Mouse (Mus musculus) G1E (cell line): ENCODE data around the gene Lias. TPM values are rescaled to one million over a fixed set of nuclear protein-coding genes. Genes with fewer than 3 reads are reported as not detected.
A peak's percentile ranks its signal among the peaks of the same experiment; 100 is the strongest.

Experiments
- ATAC-seq: 2 replicates; pipeline ENCODE4 v1.8.0; 2016; ENCODE audit warnings: mild to moderate bottlenecking; ENCODE audit not compliant: insufficient number of reproducible peaks, poor library complexity, low FRiP score, severe bottlenecking; ENCODE audit errors: extremely low read depth
- DNase-seq: peaks from one replicate; pipeline ENCODE4 v3.0.0; 2012; ENCODE audit warnings: low spot score
- H3K27me3 ChIP-seq: 2 replicates; pipeline ENCODE4 v1.6.1; 2012; ENCODE audit warnings: mild to moderate bottlenecking, low read length, inconsistent platforms; ENCODE audit not compliant: insufficient read depth
- H3K36me3 ChIP-seq: replicated peaks from 2 replicates; pipeline ENCODE3; 2012; ENCODE audit warnings: mild to moderate bottlenecking, inconsistent platforms
- H3K4me1 ChIP-seq: 2 replicates; pipeline ENCODE4 v1.6.1; 2012; ENCODE audit warnings: low read depth, low read length, inconsistent platforms, mixed read lengths; ENCODE audit not compliant: insufficient read depth
- H3K4me3 ChIP-seq: 2 replicates; pipeline ENCODE4 v1.5.1; 2012; ENCODE audit warnings: low read depth, mild to moderate bottlenecking, inconsistent platforms, low read length, moderate library complexity, mixed read lengths
- H3K9me3 ChIP-seq: replicated peaks from 2 replicates; pipeline ENCODE4 v1.6.1; 2012; ENCODE audit warnings: inconsistent platforms
- CTCF ChIP-seq: IDR thresholded peaks from 2 replicates; pipeline ENCODE4 v1.5.1; 2012; ENCODE audit warnings: low read depth, low read length, inconsistent platforms, mixed read lengths
- GATA1 ChIP-seq: IDR thresholded peaks from 2 replicates; pipeline ENCODE4 v1.6.1; 2012; ENCODE audit warnings: borderline replicate concordance, low read length, inconsistent platforms, mixed read lengths
- GATA2 ChIP-seq: IDR thresholded peaks from 2 replicates; pipeline ENCODE4 v1.6.1; 2012; ENCODE audit warnings: low read depth, low read length, inconsistent platforms, borderline replicate concordance
- POLR2AphosphoS5 ChIP-seq: IDR thresholded peaks from 2 replicates; pipeline ENCODE4 v1.6.1; 2012; ENCODE audit warnings: low read depth, low read length, inconsistent platforms; ENCODE audit not compliant: insufficient replicate concordance
- TAL1 ChIP-seq: conservative IDR thresholded peaks from 2 replicates; pipeline ENCODE4 v1.6.1; 2012; ENCODE audit warnings: low read depth, low read length, inconsistent platforms, mixed read lengths
- polyA plus RNA-seq: library from polyadenylated mRNA; stranded (reverse); fragments of >175 nt; gene quantifications from 2 replicates; pipeline ENCODE4 v1.2.3, GENCODE M21; 2012
- total RNA-seq, 2 experiments: library from RNA; stranded (forward) in 1 of 2; stranded (reverse) in 1 of 2; fragments of 200-1000 nt in 1 of 2; fragments of >200 nt in 1 of 2; fragmentation: Nextera tagmentation in 1 of 2; gene quantifications; 2 replicates each; pipeline ENCODE4 v1.2.3; 2014 to 2017

Gene Lias
- total RNA-seq (2014; fragmentation: Nextera tagmentation), result 53.3 and 60.7 TPM in 2 replicates
- 40.3 and 53.1 TPM in 2 replicates for total RNA-seq (2017)
- 5.4 and 10.8 TPM in 2 replicates for polyA plus RNA-seq

DNA sequence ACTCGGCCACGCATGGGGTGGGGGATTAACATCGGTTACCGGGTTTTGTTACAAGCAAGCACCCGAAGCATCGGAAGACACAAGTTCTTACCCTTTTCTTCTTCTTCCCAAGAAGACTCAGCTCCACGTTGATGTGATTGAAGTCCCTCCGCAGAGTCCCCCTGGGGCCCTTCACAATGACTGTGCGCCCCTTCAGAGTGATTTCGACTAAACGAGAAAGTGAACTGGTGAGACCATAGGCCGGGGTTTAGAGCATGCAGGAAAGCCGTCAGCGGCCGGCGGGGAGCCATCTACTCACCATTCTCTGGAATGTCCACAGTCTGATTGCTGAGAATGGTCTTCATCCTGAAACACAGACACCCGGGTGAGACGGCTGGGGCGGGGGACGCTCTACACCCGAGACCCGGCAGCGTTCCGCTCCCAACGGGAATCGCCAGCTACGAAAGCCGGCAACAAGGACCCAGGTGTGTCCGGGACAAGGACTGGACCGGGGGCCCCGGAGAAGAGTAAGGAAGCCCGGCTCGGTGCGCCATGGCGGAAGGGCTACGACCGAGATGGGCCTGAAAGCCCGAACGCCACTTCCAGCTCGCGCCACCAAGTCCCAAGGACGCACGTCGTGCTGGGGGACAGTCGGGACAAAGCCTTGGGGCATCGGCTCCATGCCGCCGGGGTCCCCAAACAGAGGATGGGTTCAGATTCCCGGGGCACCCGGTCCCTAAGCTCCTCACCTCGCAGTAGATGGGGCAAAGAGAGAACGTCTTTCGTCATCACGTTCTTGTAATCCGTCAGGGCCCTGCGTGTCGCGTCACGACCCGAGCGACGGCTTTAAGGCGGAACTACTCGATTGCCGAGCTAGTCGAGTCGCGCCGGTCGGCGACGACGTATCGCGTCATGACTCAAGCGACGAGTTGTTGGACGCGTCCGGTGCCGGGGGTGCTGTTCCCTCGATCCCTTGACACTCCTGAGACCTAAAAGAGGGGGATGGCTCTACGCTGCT is at the start of gene Lias, which contains the start of gene Rpl9:
Gene Lias (plus strand): TSS at position 850 of the 997 bp plus-strand sequence.
Gene Rpl9 (minus strand): TSS at position 797 of the 997 bp plus-strand sequence.
- H3K4me1 ChIP-seq, result peaks cover 30% of the 10 kb centered on the region
- ATAC-seq, result peak; percentile 87
- no peak for TF ChIP-seq GATA1
- TF ChIP-seq POLR2AphosphoS5, result no peak
- no peak for TF ChIP-seq GATA2
- H3K36me3 ChIP-seq, result peaks cover 69% of the 10 kb centered on the region
- H3K9me3 ChIP-seq, result no peaks in the 10 kb centered on the region
- no peaks in the 10 kb centered on the region for H3K27me3 ChIP-seq
- peak within 1 kb of the TSS; percentile 98 for H3K4me3 ChIP-seq
- DNase-seq, result peak; percentile 74

DNA sequence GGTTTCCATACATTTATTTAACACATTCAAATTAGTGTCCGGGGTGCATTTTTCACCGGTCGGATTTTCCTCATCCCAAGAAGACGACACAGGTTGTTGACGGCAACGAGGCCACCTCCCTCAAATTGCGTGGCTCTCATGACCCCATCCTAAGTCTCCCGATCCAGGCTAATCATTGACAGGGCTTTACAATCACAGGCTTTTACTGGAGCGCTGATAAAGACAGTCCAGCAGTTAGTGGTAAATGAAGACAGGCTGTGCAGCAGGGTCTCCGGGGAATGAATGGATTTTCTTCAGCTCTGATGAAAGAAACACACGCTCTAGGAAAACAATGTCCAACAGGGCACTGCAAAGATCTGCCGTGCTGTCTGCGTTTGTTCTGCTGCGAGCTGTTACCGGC is 43.1 kb upstream of the Lias start, which contains the start of gene Klb:
Gene Klb (plus strand): TSS at position 147 of the 400 bp plus-strand sequence.
- H3K4me3 ChIP-seq, result no peak within 1 kb of the TSS
- H3K27me3 ChIP-seq, result peaks cover 24% of the 10 kb centered on the region
- no peaks in the 10 kb centered on the region for H3K36me3 ChIP-seq
- DNase-seq (no peak), ATAC-seq (no peak)
- TF ChIP-seq POLR2AphosphoS5 (no peak), TAL1 (no peak), CTCF (no peak), GATA2 (no peak), GATA1 (no peak)
- no peaks in the 10 kb centered on the region for H3K9me3 ChIP-seq
- 0 out of 2 replicates have a peak, but pooled peaks cover 4% of the 10 kb centered on the region for H3K4me1 ChIP-seq

DNA sequence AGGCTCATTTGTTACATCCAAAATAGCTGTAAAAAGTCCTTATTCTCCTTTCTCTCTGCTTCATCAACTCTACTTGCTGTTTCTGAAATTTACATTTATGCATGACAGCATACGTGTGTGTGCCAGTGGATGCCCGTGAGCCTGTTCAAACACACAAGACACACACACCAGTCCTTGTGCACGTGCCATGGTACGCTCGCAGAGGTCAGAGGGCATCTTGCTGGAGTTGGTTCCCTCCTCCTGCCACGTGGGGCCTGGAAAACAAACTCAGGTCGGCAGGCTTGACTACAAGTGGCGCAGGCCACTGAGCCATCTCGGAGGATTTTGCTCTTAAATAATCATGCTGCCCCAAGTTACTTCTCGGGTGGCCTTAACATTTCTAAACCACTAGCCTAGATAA is 40.8 kb upstream of the Lias start:
- Histone ChIP-seq H3K4me1 (0 out of 2 replicates have a peak, but pooled peaks cover 4% of the 10 kb centered on the region), H3K36me3 (no peaks in the 10 kb centered on the region), H3K27me3 (peaks cover 24% of the 10 kb centered on the region), H3K9me3 (no peaks in the 10 kb centered on the region), H3K4me3 (no peak overlapping the region)
- ATAC-seq, result no peak
- TF ChIP-seq CTCF (no peak), POLR2AphosphoS5 (no peak)
- DNase-seq, result no peak

DNA sequence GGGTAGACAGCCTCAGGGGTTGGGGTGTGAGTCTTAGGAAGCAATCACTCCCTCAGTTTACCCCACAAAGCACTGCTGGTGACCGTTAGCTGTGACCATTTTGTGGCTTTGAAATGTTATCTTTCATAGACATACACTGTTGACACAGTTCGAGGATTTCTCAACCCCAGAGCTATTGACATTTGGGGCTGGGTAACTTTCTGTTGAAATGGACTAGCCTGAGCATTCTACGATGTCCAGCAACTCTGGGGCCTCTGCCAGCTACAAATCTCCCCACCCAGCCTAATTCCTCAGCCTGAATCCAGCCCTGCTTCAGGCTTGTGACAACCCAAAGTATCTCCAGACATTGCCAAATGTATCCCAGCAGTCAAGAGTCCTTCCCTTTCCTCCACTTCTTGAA is 37.2 kb upstream of the Lias start:
- no peak for DNase-seq
- Histone ChIP-seq H3K9me3 (no peaks in the 10 kb centered on the region), H3K4me1 (0 out of 2 replicates have a peak, but pooled peaks cover 4% of the 10 kb centered on the region), H3K27me3 (peaks cover 18% of the 10 kb centered on the region), H3K4me3 (no peak overlapping the region), H3K36me3 (no peaks in the 10 kb centered on the region)
- TF ChIP-seq POLR2AphosphoS5, result no peak
- TF ChIP-seq CTCF, result no peak
- no peak for TF ChIP-seq TAL1
- no peak for TF ChIP-seq GATA2
- TF ChIP-seq GATA1, result no peak
- no peak for ATAC-seq

DNA sequence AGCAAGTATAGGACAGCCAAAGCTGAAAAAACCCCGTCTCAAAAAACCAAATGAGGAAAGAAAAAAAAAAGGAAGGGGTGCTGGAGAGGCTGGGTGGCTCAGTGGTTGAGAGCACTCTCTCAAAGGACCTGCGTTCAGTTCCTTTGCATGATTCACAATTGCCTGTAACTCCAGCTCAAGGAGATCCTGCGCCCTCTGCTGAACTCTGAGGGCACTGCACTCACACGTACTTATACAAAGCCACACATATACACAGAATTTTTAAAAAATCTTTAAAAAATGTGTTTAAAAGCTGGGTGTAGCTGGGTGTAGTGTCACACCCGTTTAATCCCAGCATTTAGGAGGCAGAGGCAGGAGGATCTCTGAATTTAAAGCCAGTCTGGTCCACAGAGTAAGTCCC is 36.3 kb upstream of the Lias start:
- ATAC-seq (no peak), DNase-seq (no peak)
- Histone ChIP-seq H3K4me1 (0 out of 2 replicates have a peak, but pooled peaks cover 6% of the 10 kb centered on the region), H3K9me3 (no peaks in the 10 kb centered on the region), H3K4me3 (no peak overlapping the region), H3K36me3 (no peaks in the 10 kb centered on the region), H3K27me3 (peaks cover 22% of the 10 kb centered on the region)
- TF ChIP-seq GATA2 (no peak), TAL1 (no peak), POLR2AphosphoS5 (no peak), CTCF (no peak), GATA1 (no peak)

DNA sequence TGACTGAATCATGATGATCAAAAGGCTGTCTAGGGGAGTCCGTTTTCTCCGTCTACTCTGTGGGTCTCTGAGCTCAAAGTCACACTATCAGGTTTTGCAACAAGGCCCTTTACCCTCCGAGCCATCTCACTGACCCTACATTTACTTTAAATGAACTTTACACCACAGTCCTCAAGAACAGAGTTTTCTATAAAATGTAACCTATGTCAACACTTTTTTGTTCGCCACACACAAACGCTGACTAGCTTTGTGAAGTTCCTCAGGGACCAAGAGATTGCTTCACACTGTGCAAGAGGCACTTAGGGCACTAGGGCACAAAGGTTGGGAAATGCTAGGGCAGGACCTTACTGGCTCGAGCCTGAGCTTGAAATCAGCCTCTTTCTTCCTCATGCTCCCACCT is 34.4 kb upstream of the Lias start:
- ATAC-seq (no peak), DNase-seq (no peak)
- Histone ChIP-seq H3K4me3 (no peak overlapping the region), H3K4me1 (0 out of 2 replicates have a peak, but pooled peaks cover 2% of the 10 kb centered on the region), H3K27me3 (peaks cover 26% of the 10 kb centered on the region), H3K9me3 (no peaks in the 10 kb centered on the region), H3K36me3 (no peaks in the 10 kb centered on the region)
- TF ChIP-seq GATA2 (no peak), GATA1 (no peak), TAL1 (no peak), POLR2AphosphoS5 (no peak)
